Mouse (Mus musculus) heart, embryonic 12.5 days (tissue): ENCODE results near the gene Upf2. TPM values are rescaled to one million over a fixed set of nuclear protein-coding genes. Genes with fewer than 3 reads are reported as not detected.

Experiments used
- ATAC-seq: fragments of 200-750 bp; cut with Nextera tagmentation; 2 replicates; pipeline ENCODE4 v1.8.0; 2017; ENCODE audit warnings: moderate TSS enrichment, moderate library complexity; ENCODE audit not compliant: insufficient number of reproducible peaks, low FRiP score
- H3K27ac ChIP-seq: fragments of 300-500 bp; sonication (generic); 2 replicates; pipeline ENCODE4 v1.5.1; 2016; ENCODE audit warnings: mild to moderate bottlenecking, moderate library complexity; ENCODE audit not compliant: poor library complexity, severe bottlenecking
- H3K27me3 ChIP-seq: fragments of 300-500 bp; sonication (generic); replicated peaks from 2 replicates; pipeline ENCODE4 v1.6.1; 2016; ENCODE audit warnings: mild to moderate bottlenecking, moderate library complexity
- H3K36me3 ChIP-seq: fragments of 300-500 bp; sonication (generic); 2 replicates; pipeline ENCODE4 v1.6.1; 2016; ENCODE audit warnings: mild to moderate bottlenecking, moderate library complexity
- H3K4me1 ChIP-seq: fragments of 300-500 bp; sonication (generic); replicated peaks from 2 replicates; pipeline ENCODE4 v1.6.1; 2016; ENCODE audit warnings: mild to moderate bottlenecking
- H3K4me2 ChIP-seq: fragments of 300-500 bp; sonication (generic); 2 replicates; pipeline ENCODE4 v1.6.1; 2016; ENCODE audit warnings: mild to moderate bottlenecking, moderate library complexity
- H3K4me3 ChIP-seq: fragments of 300-500 bp; sonication (generic); 2 replicates; pipeline ENCODE4 v1.5.1; 2016; ENCODE audit warnings: mild to moderate bottlenecking
- H3K9ac ChIP-seq: fragments of 300-500 bp; sonication (generic); 2 replicates; pipeline ENCODE4 v1.6.1; 2016; ENCODE audit warnings: mild to moderate bottlenecking, moderate library complexity
- H3K9me3 ChIP-seq: fragments of 300-500 bp; sonication (generic); replicated peaks from 2 replicates; pipeline ENCODE4 v1.6.1; 2016; ENCODE audit warnings: mild to moderate bottlenecking, moderate library complexity
- WGBS: fragments of 180-500 bp; shearing (Covaris S2); methylation state at CpG from one replicate; pipeline ENCODE4 v1.1.7; 2016; 5-methylcytosine and 5-hydroxymethylcytosine counted together
- polyA plus RNA-seq: library from polyadenylated mRNA; unstranded; fragments of >200 nt; fragmentation: Nextera tagmentation; extraction: Ambion mirVana; gene quantifications from 2 replicates; pipeline ENCODE4 v1.2.1, GENCODE M21; 2016

The Upf2 gene
- polyA plus RNA-seq, 1 experiment from 2014 or later, result 7.3 TPM

DNA sequence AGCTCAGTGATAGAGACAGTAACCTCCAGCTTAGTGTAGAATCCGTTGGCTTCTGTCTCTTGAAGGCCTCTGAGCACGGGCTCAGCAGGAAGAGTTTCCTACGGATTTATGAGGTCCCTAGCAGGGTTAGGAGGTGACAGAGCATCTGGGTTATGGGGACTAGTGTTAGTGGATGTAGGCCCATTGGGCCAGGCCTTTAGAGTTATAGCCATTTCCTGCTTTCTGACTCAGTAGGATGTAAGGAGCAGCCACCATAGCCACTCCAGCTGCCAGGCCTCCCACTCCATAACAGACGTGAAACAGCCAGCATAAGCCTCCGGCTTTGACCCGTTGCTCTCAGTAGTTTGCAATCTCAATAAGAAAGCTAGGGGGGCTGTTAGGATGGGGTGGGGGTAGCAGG is 15.2 kb upstream of the Upf2 start:
- Histone ChIP-seq H3K27me3 (no peaks in the 10 kb centered on the region), H3K4me3 (no peak overlapping the region), H3K9me3 (no peaks in the 10 kb centered on the region), H3K9ac (no peak overlapping the region), H3K36me3 (no peaks in the 10 kb centered on the region), H3K27ac (no peak overlapping the region), H3K4me1 (no peaks in the 10 kb centered on the region), H3K4me2 (no peak overlapping the region)
- 70% methylated on average over 6 of the region's 6 CpGs for WGBS
- no peak for ATAC-seq

DNA sequence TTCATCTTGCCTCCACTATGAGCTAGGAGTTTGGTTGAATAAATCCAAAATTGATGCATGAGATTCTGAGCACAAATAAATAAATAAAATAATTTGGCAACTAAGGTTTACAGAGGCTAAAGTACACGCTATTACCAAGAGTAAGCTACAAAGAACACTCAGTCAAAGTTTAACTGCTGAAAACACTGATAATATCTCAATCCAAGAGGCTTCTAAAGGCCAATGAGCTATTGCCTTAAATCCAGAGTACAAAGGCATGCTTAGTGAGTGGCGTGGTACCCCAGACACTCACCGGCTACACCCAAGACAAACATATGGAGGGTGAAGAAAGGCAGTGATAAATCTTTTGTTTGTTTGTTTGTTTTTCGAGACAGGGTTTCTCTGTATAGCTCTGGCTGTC is 14.7 kb upstream of the Upf2 start:
- H3K27me3 ChIP-seq, result no peaks in the 10 kb centered on the region
- no peak overlapping the region for H3K4me2 ChIP-seq
- WGBS, result 79% methylated on average over 4 of the region's 4 CpGs
- H3K36me3 ChIP-seq, result no peaks in the 10 kb centered on the region
- H3K9ac ChIP-seq, result no peak overlapping the region
- no peaks in the 10 kb centered on the region for H3K4me1 ChIP-seq
- no peak overlapping the region for H3K27ac ChIP-seq
- no peak for ATAC-seq
- no peak overlapping the region for H3K4me3 ChIP-seq
- no peaks in the 10 kb centered on the region for H3K9me3 ChIP-seq

DNA sequence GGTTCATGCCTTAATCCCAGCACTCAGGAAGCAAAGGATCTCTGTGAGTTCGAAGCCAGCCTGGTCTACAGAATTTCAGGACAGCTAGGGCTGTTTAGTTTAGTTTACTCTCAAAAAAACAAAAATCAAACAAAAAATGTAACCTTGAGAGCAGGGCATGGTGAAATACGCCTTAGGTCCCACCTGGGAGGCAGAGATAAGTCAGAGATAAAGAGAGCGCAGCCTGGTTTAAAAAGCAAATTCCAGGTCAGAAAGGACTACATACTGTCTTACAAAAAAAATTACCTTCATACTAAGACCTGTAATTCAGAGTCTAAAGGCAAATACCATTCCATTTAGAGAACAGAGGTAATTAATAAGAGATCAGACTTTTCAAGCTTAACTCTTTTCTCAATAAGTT is 11.9 kb upstream of the Upf2 start:
- Histone ChIP-seq H3K9me3 (no peaks in the 10 kb centered on the region), H3K4me2 (no peak overlapping the region), H3K4me1 (no peaks in the 10 kb centered on the region; the same call in 1 of the 2 replicates), H3K36me3 (no peaks in the 10 kb centered on the region), H3K27me3 (no peaks in the 10 kb centered on the region), H3K27ac (no peak overlapping the region), H3K9ac (no peak overlapping the region), H3K4me3 (no peak overlapping the region)
- ATAC-seq, result no peak
- 81% methylated on average over 3 of the region's 3 CpGs for WGBS

DNA sequence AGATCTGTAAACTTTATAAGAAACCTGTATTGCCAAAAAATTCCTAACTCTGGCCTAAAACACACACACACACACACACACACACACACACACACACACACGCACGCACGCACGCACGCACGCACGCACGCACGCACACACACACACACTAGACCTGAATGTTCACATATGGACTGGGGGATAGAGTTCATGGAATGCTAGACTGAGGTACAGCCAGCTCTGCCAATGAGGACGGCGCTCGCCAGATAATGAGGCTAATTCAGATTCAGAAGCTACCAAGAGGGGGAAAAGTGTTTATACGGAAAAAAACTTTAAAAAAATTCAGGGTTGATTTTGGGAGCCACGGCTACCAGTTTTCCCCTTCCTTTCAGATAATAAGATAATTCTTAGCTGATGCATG is 11.4 kb upstream of the Upf2 start:
- no peaks in the 10 kb centered on the region for H3K36me3 ChIP-seq
- H3K4me3 ChIP-seq, result no peak overlapping the region
- ATAC-seq, result no peak
- no peak overlapping the region for H3K4me2 ChIP-seq
- no peak overlapping the region for H3K9ac ChIP-seq
- no peaks in the 10 kb centered on the region; the same call in 1 of the 2 replicates for H3K4me1 ChIP-seq
- WGBS, result 88% methylated on average over 14 of the region's 14 CpGs
- no peaks in the 10 kb centered on the region for H3K9me3 ChIP-seq
- no peak overlapping the region for H3K27ac ChIP-seq
- H3K27me3 ChIP-seq, result no peaks in the 10 kb centered on the region

DNA sequence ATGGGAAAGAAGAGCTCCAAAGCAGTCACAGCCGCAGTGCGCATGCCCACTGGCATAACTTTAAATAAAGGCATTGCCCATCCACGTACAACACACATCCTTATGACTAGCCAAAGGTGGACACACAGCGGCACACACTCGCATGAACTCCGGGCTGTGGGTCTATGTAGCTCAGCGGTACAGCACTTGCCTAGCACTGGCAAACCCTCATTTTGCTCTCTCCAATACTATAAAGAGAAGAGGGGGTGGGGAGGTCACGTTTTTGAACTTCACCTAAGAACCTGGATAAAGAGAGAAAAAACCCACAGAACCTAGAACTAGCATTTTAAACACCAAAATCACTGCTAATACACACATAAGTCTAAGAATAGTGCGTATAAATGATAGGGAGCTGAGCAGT is 10.3 kb upstream of the Upf2 start:
- no peak overlapping the region for H3K4me3 ChIP-seq
- WGBS, result 87% methylated on average over 9 of the region's 9 CpGs
- H3K9me3 ChIP-seq, result no peaks in the 10 kb centered on the region
- no peaks in the 10 kb centered on the region; the same call in 1 of the 2 replicates for H3K4me1 ChIP-seq
- no peak for ATAC-seq
- no peak overlapping the region for H3K4me2 ChIP-seq
- no peaks in the 10 kb centered on the region for H3K27me3 ChIP-seq
- H3K36me3 ChIP-seq, result no peaks in the 10 kb centered on the region
- H3K27ac ChIP-seq, result no peak overlapping the region
- no peak overlapping the region for H3K9ac ChIP-seq

DNA sequence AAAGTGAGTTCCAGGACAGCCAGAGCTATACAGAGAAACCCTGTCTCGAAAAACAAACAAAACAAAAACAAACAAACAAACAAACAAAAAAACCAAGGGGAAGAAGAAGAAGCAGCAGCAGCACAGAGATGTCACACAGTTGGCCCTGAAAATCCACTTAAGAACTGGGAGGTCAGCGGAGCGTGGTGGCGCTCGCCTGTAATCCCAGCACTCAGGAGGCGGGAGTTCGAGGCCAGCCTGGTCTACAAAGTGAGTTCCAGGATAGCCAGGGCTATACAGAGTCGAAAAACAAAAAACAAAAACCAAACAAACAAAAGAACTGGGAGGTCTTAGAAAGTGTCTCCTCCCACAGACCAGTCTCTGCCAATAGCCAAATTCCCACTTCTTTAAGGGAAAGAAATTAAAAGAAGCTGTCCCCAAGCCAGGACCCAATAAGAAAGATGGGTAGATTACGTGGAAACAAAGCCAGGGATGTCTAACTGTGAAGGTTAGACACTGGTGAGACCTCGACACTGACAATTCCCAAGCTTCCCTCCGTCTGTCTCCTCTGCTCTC is 9.3 kb upstream of the Upf2 start:
- no peak for ATAC-seq
- Histone ChIP-seq H3K4me2 (peak overlapping the region; percentile 96), H3K27ac (no peak overlapping the region), H3K4me3 (peak overlapping the region; percentile 64), H3K27me3 (no peaks in the 10 kb centered on the region), H3K9me3 (no peaks in the 10 kb centered on the region), H3K4me1 (no peaks in the 10 kb centered on the region; the same call in 1 of the 2 replicates), H3K9ac (peak overlapping the region; percentile 85), H3K36me3 (no peaks in the 10 kb centered on the region)
- 58% methylated on average over 11 of the region's 11 CpGs for WGBS

DNA sequence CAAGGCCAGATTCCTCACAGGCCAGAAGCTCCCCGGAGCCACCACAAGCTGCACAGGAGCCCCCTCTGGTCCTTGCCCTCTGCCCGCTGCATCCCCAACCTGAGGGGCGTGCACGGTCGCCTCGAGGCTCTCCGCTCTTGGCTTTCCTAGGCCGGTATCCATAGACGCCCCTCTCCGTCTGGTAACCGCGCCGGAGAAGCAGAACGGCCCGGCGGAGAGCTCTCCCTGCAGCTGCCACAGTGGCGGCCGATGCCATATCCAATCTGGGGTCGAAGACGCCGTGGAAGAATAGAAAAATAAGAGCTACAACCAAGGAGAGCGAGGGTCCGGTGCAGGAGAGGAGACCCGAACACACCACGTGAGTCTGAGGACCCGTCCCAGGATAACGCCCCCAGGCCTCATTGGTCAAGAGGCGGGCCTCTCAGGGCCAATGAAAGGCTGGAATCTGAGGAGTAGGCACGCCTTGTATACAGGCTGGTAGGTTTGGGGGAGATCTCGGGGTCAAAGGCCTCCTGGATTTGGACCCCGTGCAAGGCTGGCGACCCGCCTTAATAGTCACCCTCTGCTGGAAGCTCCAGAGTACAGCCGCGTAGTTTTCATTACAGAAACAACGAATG is 8.7 kb upstream of the Upf2 start, which contains the start of gene Dhtkd1:
Dhtkd1 (minus strand) TSS at position 377 of the 617 bp plus-strand sequence.
- no peak within 1 kb of the TSS for H3K27ac ChIP-seq
- peak; percentile 94 for ATAC-seq
- WGBS, result under 1% methylated on average over 36 of the region's 36 CpGs

DNA sequence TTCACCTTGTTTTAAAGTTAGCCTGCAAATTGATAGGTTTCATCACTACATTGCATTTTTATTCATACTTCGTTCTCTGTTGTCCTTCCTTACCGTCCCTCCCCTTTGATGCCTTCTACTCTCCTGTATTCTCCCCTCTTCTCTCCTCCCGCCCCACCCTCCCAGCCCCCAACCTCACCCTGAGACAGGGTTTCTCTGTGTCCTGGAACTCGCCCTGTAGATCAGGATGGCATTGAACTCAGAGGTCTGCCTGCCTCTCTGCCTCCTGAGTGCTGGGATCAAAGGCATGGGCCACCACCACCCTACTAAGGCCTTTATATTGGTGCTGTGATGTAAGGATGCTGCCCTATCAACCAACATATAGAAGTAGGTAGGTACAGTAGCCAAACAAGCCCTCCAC is 8.2 kb upstream of the Upf2 start:
- Histone ChIP-seq H3K27me3 (no peaks in the 10 kb centered on the region), H3K36me3 (no peaks in the 10 kb centered on the region), H3K27ac (no peak overlapping the region), H3K4me2 (peak overlapping the region; percentile 96), H3K4me3 (peak overlapping the region; percentile 64), H3K4me1 (no peaks in the 10 kb centered on the region; the same call in 1 of the 2 replicates), H3K9ac (no peak overlapping the region), H3K9me3 (no peaks in the 10 kb centered on the region)
- ATAC-seq, result no peak
- WGBS, result 39% methylated on average over 4 of the region's 4 CpGs

More for the DNA sequence above, 8.7 kb upstream of the Upf2 start, which contains the start of gene Dhtkd1:
- Histone ChIP-seq H3K4me1 (no peaks in the 10 kb centered on the region; the same call in 1 of the 2 replicates), H3K4me3 (peak within 1 kb of the TSS; percentile 64), H3K9me3 (no peaks in the 10 kb centered on the region), H3K4me2 (peak within 1 kb of the TSS; percentile 96), H3K9ac (peak within 1 kb of the TSS; percentile 85), H3K27me3 (no peaks in the 10 kb centered on the region), H3K36me3 (no peaks in the 10 kb centered on the region)

DNA sequence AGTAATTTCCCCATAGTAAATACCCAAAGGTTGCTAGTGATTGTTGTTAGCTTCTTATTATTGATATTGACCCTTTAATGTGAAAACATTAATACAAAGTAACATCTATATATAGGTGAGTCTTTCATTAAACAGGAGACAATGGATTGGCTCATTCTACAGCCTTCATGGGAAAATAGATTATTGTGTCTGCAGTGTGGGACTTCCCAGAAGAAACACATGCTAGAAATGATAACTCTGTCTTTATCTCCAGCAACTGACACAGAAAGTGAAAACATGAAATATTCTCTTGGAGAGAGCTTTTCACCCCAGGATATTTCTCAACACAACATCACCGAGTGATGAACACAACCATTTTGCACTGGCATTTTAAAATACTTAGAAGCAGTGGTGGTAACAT is 5.6 kb upstream of the Upf2 start:
- Histone ChIP-seq H3K9ac (no peak overlapping the region), H3K4me3 (no peak overlapping the region), H3K9me3 (no peaks in the 10 kb centered on the region), H3K36me3 (no peaks in the 10 kb centered on the region), H3K4me1 (no peaks in the 10 kb centered on the region; the same call in none of the 2 replicates), H3K27ac (no peak overlapping the region), H3K4me2 (no peak overlapping the region), H3K27me3 (no peaks in the 10 kb centered on the region)
- no peak for ATAC-seq
- 83% methylated on average over 1 of the region's 1 CpGs for WGBS

DNA sequence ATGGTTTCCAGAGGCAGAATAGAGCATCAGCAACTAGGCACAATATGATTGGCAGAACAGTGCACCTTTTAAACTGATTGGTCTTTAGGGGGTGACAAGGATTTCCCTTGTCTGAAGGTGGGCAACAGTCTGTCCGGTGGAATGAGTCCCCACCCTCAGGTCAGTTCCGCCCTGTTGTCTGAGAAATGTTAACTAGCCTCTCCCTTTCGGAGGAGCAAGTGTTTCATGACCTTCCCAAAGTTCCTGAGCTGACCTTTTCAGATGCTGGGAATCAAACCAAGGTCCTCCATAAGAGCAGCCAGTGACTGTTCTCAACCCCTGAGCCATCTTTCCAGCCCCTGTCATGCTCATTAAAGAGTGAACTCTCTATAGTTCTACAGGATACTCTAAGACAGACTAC is 4.4 kb upstream of the Upf2 start:
- no peaks in the 10 kb centered on the region for H3K36me3 ChIP-seq
- WGBS, result 80% methylated on average over 3 of the region's 3 CpGs

DNA sequence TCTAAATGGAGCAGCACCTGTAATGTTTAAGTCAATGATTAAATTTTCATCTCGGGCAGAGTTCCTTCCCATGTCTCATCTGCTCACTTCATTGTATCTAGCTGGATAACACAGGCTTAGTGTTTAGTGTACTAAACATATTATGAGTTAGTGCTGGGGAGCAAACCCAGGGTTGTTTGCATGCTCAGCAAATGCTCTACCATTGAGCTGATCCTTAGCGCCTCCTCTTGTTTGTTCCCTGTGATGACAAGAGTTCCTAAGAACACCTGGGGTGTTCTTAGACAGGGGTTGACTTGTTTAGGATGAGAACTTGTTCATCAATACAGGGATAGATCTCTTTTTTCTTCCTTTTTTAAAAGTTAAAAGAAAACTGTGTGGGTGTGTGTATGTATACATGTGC is 2.3 kb upstream of the Upf2 start:
- Histone ChIP-seq H3K4me2 (no peak overlapping the region), H3K9ac (no peak overlapping the region), H3K27ac (no peak overlapping the region), H3K36me3 (no peaks in the 10 kb centered on the region), H3K9me3 (no peaks in the 10 kb centered on the region), H3K27me3 (no peaks in the 10 kb centered on the region), H3K4me1 (no peaks in the 10 kb centered on the region; the same call in none of the 2 replicates), H3K4me3 (no peak overlapping the region)
- ATAC-seq, result no peak
- WGBS, result 91% methylated on average over 2 of the region's 2 CpGs

More for the DNA sequence above, 4.4 kb upstream of the Upf2 start:
- Histone ChIP-seq H3K4me3 (no peak overlapping the region), H3K4me1 (no peaks in the 10 kb centered on the region; the same call in none of the 2 replicates), H3K4me2 (no peak overlapping the region), H3K9ac (no peak overlapping the region), H3K27me3 (no peaks in the 10 kb centered on the region), H3K27ac (no peak overlapping the region), H3K9me3 (no peaks in the 10 kb centered on the region)
- no peak for ATAC-seq
